Mouse (Mus musculus) kidney, adult 11 months (tissue): ENCODE results near the gene Gjb6.

Experiments used
- DNase-seq: peaks from one replicate; pipeline ENCODE4 v3.0.0; 2022

Gene Gjb6

GRCm38 (mm10) chr14:57082863-57083262, 50.5 kb downstream of the Gjb6 start:
- no peak for DNase-seq

DNA sequence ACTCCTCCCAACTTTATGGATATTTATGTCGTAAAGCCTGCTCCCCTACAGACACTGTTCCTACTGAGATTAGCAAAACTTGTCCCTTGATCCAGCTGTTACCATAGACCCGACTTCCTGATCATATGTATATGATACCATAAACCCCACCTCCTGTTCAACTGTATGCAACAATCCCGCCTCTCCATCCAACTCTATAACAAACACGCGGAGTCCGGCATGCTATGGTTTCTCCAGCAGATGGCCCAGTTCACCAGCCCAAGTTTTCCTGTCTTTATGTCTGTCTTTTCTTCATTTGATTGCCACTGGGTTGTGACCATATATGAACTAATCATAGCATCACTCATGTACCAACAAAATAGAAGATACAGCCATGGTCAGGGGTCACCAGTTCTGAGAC, 57.9 kb downstream of the Gjb6 start:
- DNase-seq: no peak
